Mouse (Mus musculus): ENCODE data around the gene Cd22. TPM values are rescaled to one million over a fixed set of nuclear protein-coding genes. Genes with fewer than 3 reads are reported as not detected.
A peak's percentile ranks its signal among the peaks of the same experiment; 100 is the strongest.

Gene Cd22
- polyA plus RNA-seq, 1 experiment from 2014 or later, result not detected

DNA sequence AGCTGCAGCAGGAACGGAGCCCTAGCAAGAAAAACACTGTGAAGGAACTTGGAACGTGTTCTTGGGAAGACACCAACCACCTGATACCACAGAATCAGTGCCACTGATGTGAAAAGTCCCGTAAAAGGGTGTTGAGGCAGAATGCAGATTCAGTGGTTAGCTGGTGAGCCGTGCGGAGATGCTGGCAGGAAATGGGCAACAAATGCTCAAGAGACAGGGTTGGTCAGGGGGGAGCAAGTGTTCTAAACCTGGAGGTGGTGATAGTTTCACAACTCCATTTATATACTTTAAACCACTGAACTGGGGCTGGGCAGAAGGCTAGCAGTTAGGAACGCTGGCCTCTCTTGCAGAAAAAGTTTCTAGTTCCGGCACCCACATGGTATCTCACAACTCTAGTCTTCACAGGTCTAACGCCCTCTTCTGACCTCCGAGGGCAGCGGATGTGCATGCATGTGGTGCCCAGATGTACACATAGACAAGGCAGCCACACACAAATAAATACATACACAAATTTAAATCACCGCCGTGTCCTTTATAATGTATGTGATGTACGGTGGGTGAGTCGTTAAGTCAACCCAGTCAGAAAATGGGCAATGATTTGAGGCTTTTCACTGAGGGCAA lies 7.5 kb upstream of the Cd22 start:
- H3K27me3 ChIP-seq (ENCODE audit: control insufficient read depth, insufficient read depth, low read length), result no peaks in the 10 kb centered on the region
- no peak overlapping the region for H3K4me3 ChIP-seq (ENCODE audit: low read depth, low read length)
- no peaks in the 10 kb centered on the region for H3K4me1 ChIP-seq (ENCODE audit: control insufficient read depth, insufficient read depth, low read length)
- DNase-seq (ENCODE audit: low spot score), result no peak
- H3K36me3 ChIP-seq (ENCODE audit: control insufficient read depth, insufficient read depth, low read length), result no peaks in the 10 kb centered on the region
- H3K4me2 ChIP-seq (ENCODE audit: low read depth, severe bottlenecking), result no peak overlapping the region
- no peak overlapping the region for H3K27ac ChIP-seq (replicated peaks; ENCODE audit: low read depth, low read length)
- no peaks in the 10 kb centered on the region for H3K9me3 ChIP-seq (ENCODE audit: control insufficient read depth, low read length)
- no peak for ATAC-seq (ENCODE audit: insufficient number of reproducible peaks, low FRiP score, low TSS enrichment, low read depth)
- H3K9ac ChIP-seq (ENCODE audit: low read length), result no peak overlapping the region
- 81% methylated on average over 14 of the region's 14 CpGs for WGBS

DNA sequence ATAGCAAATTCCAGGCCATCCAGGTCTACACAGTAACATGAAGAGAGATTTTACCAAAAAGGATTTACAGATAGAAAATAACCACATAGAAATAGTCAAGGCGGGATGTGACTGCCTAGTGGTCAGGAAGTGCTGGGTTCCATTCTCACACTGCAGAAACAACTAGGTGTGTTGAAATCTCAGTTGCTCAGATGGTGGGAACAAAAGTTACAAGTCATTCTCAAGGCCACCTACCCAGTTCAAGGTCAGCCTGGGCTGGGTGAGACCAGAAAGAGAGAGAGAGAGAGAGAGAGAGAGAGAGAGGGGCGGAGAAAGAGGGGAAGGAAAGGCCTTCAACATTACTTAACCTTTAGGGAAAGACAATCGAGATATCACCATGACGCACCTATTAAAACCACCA lies 6.7 kb upstream of the Cd22 start:
- 91% methylated on average over 4 of the region's 4 CpGs for WGBS
- ATAC-seq (ENCODE audit: insufficient number of reproducible peaks, low FRiP score, low TSS enrichment, low read depth) (no peak), DNase-seq (ENCODE audit: low spot score) (no peak)

DNA sequence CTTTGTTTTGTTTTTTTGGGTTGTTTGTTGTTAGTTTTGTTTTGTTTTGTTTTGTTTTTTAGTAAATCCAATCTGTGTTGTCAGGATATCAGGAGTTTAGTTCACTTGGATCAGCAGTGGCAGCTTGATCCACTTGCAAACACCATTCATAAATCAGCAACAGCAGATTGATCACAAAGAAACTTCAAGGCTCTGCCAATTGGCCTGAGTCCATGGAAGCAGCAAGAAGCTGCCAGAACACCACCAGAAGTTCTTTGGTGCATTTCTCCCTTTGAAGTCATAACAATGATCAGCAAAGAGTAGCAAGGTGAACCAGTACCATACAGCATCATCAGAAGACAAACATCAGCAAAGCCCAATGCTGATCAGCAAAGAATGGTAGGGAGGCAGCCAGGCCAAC lies 3.9 kb upstream of the Cd22 start:
- Histone ChIP-seq H3K27ac (replicated peaks; ENCODE audit: low read depth, low read length) (no peak overlapping the region), H3K9me3 (ENCODE audit: control insufficient read depth, low read length) (no peaks in the 10 kb centered on the region), H3K4me3 (ENCODE audit: low read depth, low read length) (no peak overlapping the region), H3K9ac (ENCODE audit: low read length) (no peak overlapping the region), H3K36me3 (ENCODE audit: control insufficient read depth, insufficient read depth, low read length) (no peaks in the 10 kb centered on the region), H3K4me1 (ENCODE audit: control insufficient read depth, insufficient read depth, low read length) (no peaks in the 10 kb centered on the region), H3K4me2 (ENCODE audit: low read depth, severe bottlenecking) (no peak overlapping the region), H3K27me3 (ENCODE audit: control insufficient read depth, insufficient read depth, low read length) (no peaks in the 10 kb centered on the region)
- ATAC-seq (ENCODE audit: insufficient number of reproducible peaks, low FRiP score, low TSS enrichment, low read depth) (no peak), DNase-seq (ENCODE audit: low spot score) (no peak)

More for the DNA sequence above, 6.7 kb upstream of the Cd22 start:
- no peak overlapping the region for H3K9ac ChIP-seq (ENCODE audit: low read length)
- no peaks in the 10 kb centered on the region for H3K4me1 ChIP-seq (ENCODE audit: control insufficient read depth, insufficient read depth, low read length)
- H3K36me3 ChIP-seq (ENCODE audit: control insufficient read depth, insufficient read depth, low read length), result no peaks in the 10 kb centered on the region
- H3K27ac ChIP-seq (replicated peaks; ENCODE audit: low read depth, low read length), result no peak overlapping the region
- no peaks in the 10 kb centered on the region for H3K9me3 ChIP-seq (ENCODE audit: control insufficient read depth, low read length)
- no peak overlapping the region for H3K4me3 ChIP-seq (ENCODE audit: low read depth, low read length)
- no peaks in the 10 kb centered on the region for H3K27me3 ChIP-seq (ENCODE audit: control insufficient read depth, insufficient read depth, low read length)
- H3K4me2 ChIP-seq (ENCODE audit: low read depth, severe bottlenecking), result no peak overlapping the region

DNA sequence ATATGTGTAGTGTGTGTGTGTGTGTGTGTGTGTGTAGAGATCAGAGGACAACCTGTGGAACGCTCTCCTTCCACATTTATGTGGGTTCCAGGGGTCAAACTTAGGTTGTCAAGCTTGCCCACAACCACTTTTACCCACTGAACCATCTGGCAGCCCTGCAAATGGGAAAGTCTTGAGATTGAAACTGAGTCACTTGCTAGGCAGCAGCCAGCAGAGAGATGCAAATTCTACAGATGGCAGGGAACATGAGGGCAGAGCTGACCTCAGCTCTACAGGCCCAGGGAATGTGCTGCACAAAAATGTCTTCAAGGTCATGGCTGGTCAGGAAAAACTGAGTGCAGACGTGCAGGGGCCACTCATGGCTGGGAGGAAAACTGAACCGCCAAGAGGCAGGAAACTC lies 1.2 kb upstream of the Cd22 start:
- DNase-seq (ENCODE audit: low spot score), result no peak
- no peak for ATAC-seq (ENCODE audit: insufficient number of reproducible peaks, low FRiP score, low TSS enrichment, low read depth)
- Histone ChIP-seq H3K4me2 (ENCODE audit: low read depth, severe bottlenecking) (no peak overlapping the region), H3K4me1 (ENCODE audit: control insufficient read depth, insufficient read depth, low read length) (no peaks in the 10 kb centered on the region), H3K9ac (ENCODE audit: low read length) (no peak overlapping the region), H3K27ac (replicated peaks; ENCODE audit: low read depth, low read length) (no peak overlapping the region), H3K4me3 (ENCODE audit: low read depth, low read length) (no peak overlapping the region), H3K9me3 (ENCODE audit: control insufficient read depth, low read length) (no peaks in the 10 kb centered on the region), H3K27me3 (ENCODE audit: control insufficient read depth, insufficient read depth, low read length) (no peaks in the 10 kb centered on the region), H3K36me3 (ENCODE audit: control insufficient read depth, insufficient read depth, low read length) (no peaks in the 10 kb centered on the region)
- WGBS, result 84% methylated on average over 3 of the region's 3 CpGs

DNA sequence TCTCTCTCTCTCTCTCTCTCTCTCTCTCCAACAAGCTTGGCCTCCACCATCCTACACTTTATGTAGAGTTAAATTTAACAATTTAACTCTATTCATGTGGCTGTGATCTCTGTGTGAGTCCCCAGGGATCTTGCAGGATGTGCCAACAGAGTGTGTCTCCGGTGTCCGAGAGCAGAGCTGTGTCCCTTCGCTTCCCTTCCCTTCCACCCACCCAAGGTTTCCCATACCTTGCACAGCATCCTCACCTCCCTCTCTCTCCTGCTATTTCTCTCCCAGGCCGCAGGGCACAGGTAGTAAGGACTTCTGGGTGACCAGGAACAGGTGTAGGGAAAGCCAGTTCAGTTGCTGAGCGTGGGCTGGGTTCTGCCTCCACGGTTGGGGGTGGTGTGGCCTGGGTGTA lies 1.2 kb downstream of the Cd22 start:
- no peak overlapping the region for H3K27ac ChIP-seq (replicated peaks; ENCODE audit: low read depth, low read length)
- no peak overlapping the region for H3K9ac ChIP-seq (ENCODE audit: low read length)
- no peaks in the 10 kb centered on the region for H3K27me3 ChIP-seq (ENCODE audit: control insufficient read depth, insufficient read depth, low read length)
- no peak for DNase-seq (ENCODE audit: low spot score)
- H3K4me2 ChIP-seq (ENCODE audit: low read depth, severe bottlenecking), result no peak overlapping the region
- 79% methylated on average over 6 of the region's 6 CpGs for WGBS
- no peaks in the 10 kb centered on the region for H3K36me3 ChIP-seq (ENCODE audit: control insufficient read depth, insufficient read depth, low read length)
- no peaks in the 10 kb centered on the region for H3K4me1 ChIP-seq (ENCODE audit: control insufficient read depth, insufficient read depth, low read length)
- no peaks in the 10 kb centered on the region for H3K9me3 ChIP-seq (ENCODE audit: control insufficient read depth, low read length)
- no peak overlapping the region for H3K4me3 ChIP-seq (ENCODE audit: low read depth, low read length)
- ATAC-seq (ENCODE audit: insufficient number of reproducible peaks, low FRiP score, low TSS enrichment, low read depth), result no peak

DNA sequence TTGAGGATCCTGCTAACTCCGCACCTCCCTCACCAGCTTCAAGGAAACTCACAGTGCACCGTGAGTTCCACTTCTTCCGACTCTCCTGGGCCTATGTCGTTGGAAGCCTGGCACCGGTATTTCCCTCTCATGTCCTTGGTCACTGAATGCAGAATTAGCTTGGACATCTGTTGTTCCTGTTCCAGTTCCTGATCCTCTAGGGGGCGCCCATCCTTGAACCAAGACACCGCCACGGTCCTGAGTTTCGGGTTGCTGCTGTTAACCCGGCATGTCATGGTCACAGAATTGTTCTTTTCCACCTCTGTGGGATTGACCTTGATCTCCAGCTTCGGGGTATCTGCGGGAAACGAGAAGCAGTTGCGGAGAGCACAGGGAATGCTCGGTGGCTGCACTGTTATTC lies 7.1 kb downstream of the Cd22 start:
- no peak overlapping the region for H3K4me3 ChIP-seq (ENCODE audit: low read depth, low read length)
- ATAC-seq (ENCODE audit: insufficient number of reproducible peaks, low FRiP score, low TSS enrichment, low read depth), result no peak
- H3K27me3 ChIP-seq (ENCODE audit: control insufficient read depth, insufficient read depth, low read length), result no peaks in the 10 kb centered on the region
- H3K4me2 ChIP-seq (ENCODE audit: low read depth, severe bottlenecking), result peak overlapping the region; percentile 11; the same call in 1 of the 2 replicates
- no peaks in the 10 kb centered on the region for H3K4me1 ChIP-seq (ENCODE audit: control insufficient read depth, insufficient read depth, low read length)
- no peak overlapping the region for H3K27ac ChIP-seq (replicated peaks; ENCODE audit: low read depth, low read length)
- 24% methylated on average over 15 of the region's 15 CpGs for WGBS
- H3K9ac ChIP-seq (ENCODE audit: low read length), result no peak overlapping the region
- peak; percentile 81 for DNase-seq (ENCODE audit: low spot score)
- no peaks in the 10 kb centered on the region for H3K36me3 ChIP-seq (ENCODE audit: control insufficient read depth, insufficient read depth, low read length)
- no peaks in the 10 kb centered on the region for H3K9me3 ChIP-seq (ENCODE audit: control insufficient read depth, low read length)

DNA sequence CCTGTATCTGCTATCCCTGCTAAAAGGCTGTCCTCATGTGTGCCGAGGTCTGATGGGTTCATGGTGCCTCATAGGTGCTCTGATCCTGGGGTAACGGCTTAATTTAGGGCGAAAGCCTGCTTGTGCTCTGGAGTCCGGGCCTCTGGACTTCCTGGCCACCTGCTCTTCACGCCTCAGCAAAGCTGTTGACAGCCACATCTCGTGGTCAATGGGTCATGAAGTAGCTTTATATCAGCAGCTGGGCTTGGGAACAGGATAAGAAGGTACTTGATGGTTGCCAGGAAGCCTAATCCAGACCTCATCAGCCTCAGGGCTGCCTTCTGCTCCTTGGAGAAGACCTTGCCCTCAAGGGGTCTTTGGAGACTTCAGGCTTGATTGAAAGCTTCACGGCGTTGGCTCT lies 16.8 kb downstream of the Cd22 start:
- H3K9me3 ChIP-seq (ENCODE audit: control insufficient read depth, low read length), result no peaks in the 10 kb centered on the region
- DNase-seq (ENCODE audit: low spot score), result no peak
- no peak for ATAC-seq (ENCODE audit: insufficient number of reproducible peaks, low FRiP score, low TSS enrichment, low read depth)
- no peaks in the 10 kb centered on the region for H3K4me1 ChIP-seq (ENCODE audit: control insufficient read depth, insufficient read depth, low read length)
- no peak overlapping the region for H3K9ac ChIP-seq (ENCODE audit: low read length)
- no peaks in the 10 kb centered on the region for H3K27me3 ChIP-seq (ENCODE audit: control insufficient read depth, insufficient read depth, low read length)
- no peaks in the 10 kb centered on the region for H3K36me3 ChIP-seq (ENCODE audit: control insufficient read depth, insufficient read depth, low read length)
- no peak overlapping the region for H3K4me2 ChIP-seq (ENCODE audit: low read depth, severe bottlenecking)
- no peak overlapping the region for H3K4me3 ChIP-seq (ENCODE audit: low read depth, low read length)
- no peak overlapping the region for H3K27ac ChIP-seq (replicated peaks; ENCODE audit: low read depth, low read length)
- 78% methylated on average over 8 of the region's 8 CpGs for WGBS

DNA sequence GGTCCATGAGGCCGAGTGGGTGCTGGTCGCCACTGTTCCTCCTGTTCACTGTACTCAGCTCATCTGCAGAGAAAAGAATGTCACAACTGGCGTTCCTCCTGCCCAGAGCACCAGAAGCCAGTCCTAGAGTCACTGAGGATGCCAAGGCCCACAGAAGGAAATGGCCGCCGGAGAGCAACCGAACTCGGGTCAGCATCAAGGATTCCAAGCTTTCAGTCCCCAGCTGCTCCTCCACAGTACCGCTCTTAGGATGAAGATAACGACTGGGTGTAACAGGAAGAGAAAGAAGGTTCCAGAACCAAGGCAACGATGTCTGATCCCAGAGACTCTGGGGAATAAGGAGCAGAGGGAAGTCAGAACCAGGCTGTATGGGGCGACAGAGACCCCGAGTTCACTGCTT lies 18.7 kb downstream of the Cd22 start, which contains the start of gene Ffar1:
Gene Ffar1 (minus strand): TSS at position 101 of the 400 bp plus-strand sequence.
- 86% methylated on average over 12 of the region's 12 CpGs for WGBS
- Histone ChIP-seq H3K9ac (ENCODE audit: low read length) (no peak within 1 kb of the TSS), H3K27me3 (ENCODE audit: control insufficient read depth, insufficient read depth, low read length) (no peaks in the 10 kb centered on the region)

More for the DNA sequence above, 18.7 kb downstream of the Cd22 start, which contains the start of gene Ffar1:
- ATAC-seq (ENCODE audit: insufficient number of reproducible peaks, low FRiP score, low TSS enrichment, low read depth), result no peak
- no peak within 1 kb of the TSS for H3K4me3 ChIP-seq (ENCODE audit: low read depth, low read length)
- no peaks in the 10 kb centered on the region for H3K36me3 ChIP-seq (ENCODE audit: control insufficient read depth, insufficient read depth, low read length)
- H3K9me3 ChIP-seq (ENCODE audit: control insufficient read depth, low read length), result no peaks in the 10 kb centered on the region
- no peak for DNase-seq (ENCODE audit: low spot score)
- H3K27ac ChIP-seq (replicated peaks; ENCODE audit: low read depth, low read length), result no peak within 1 kb of the TSS
- no peak within 1 kb of the TSS for H3K4me2 ChIP-seq (ENCODE audit: low read depth, severe bottlenecking)
- no peaks in the 10 kb centered on the region for H3K4me1 ChIP-seq (ENCODE audit: control insufficient read depth, insufficient read depth, low read length)
